Mouse (Mus musculus): ENCODE results near the gene Sv2a.

GRCm38 (mm10) chr3:96196437-96197128 lies 15.6 kb downstream of the Sv2a start:
- no peak for TF ChIP-seq CTCF (IDR thresholded peaks at IDR 0.05; ENCODE audit: borderline replicate concordance, extremely low read depth, insufficient read depth, insufficient read length)
- TF ChIP-seq POLR2A (IDR thresholded peaks at IDR 0.05; ENCODE audit: borderline replicate concordance, extremely low read depth, insufficient read depth, insufficient read length, poor library complexity, severe bottlenecking), result no peak

Measured in brain, embryonic 14.5 days (tissue).